Mouse (Mus musculus) heart, postnatal 0 days (tissue): Measurements from ENCODE around the gene Eif4g2.

Experiments
- CTCF ChIP-seq: IDR thresholded peaks from 2 replicates; pipeline ENCODE4 v1.5.1; 2016; ENCODE audit warnings: antibody characterized with exemption, control low read depth, low read depth
- EP300 ChIP-seq: IDR thresholded peaks from 2 replicates; pipeline ENCODE4 v1.6.1; 2016; ENCODE audit warnings: antibody characterized with exemption, low read depth

DNA sequence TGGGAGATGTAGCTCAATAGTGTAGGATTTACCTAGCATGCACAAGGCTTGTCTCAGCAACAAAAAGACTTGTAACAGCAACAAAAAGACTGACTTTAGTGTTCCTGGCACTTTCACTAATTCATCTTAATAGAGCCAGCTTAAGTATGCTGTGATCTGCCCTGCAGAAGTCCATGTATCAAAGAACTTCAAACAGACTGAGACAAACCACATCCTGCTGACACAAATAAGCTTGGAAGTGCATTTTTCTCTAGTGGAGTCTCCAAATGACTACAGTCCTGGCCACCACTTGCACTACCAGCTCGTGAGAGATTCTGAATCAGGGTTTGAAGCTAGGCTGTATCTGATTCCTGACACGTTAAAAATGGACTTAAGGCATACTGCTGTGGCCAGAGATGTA, 26.7 kb upstream of the Eif4g2 start:
- TF ChIP-seq CTCF (no peak), EP300 (no peak)
